Mouse (Mus musculus) forebrain, embryonic 11.5 days (tissue): ENCODE measurements at regions not wholly inside any gene's neighbourhood (a gene's known extent, or its start where the extent isn't known, plus 50 kb on each side); places are given as distances from the start of the nearest gene placed in this dataset.

Experiments
- ATAC-seq: fragments of 200-750 bp; cut with Nextera tagmentation; replicated peaks from 2 replicates; pipeline ENCODE4 v1.8.0; 2017; ENCODE audit warnings: moderate TSS enrichment; ENCODE audit not compliant: low FRiP score
- DNase-seq: peaks from one replicate; pipeline ENCODE4 v3.0.0-alpha.2; 2017; ENCODE audit warnings: low spot score
- H3K27ac ChIP-seq: fragments of 300-500 bp; sonication (generic); 2 replicates; pipeline ENCODE4 v1.5.1; 2014; ENCODE audit warnings: low read depth, low read length
- H3K27me3 ChIP-seq: fragments of 300-500 bp; sonication (generic); 2 replicates; pipeline ENCODE4 v1.6.1; 2014; ENCODE audit warnings: mild to moderate bottlenecking, low read length, mixed read lengths; ENCODE audit not compliant: control insufficient read depth, insufficient read depth
- H3K36me3 ChIP-seq: fragments of 300-500 bp; sonication (generic); 2 replicates; pipeline ENCODE4 v1.6.1; 2014; ENCODE audit warnings: mild to moderate bottlenecking, low read length, moderate library complexity, mixed read lengths; ENCODE audit not compliant: control insufficient read depth, insufficient read depth
- H3K4me1 ChIP-seq: fragments of 300-500 bp; sonication (generic); replicated peaks from 2 replicates; pipeline ENCODE4 v1.6.1; 2014; ENCODE audit warnings: low read length, mixed read lengths; ENCODE audit not compliant: control insufficient read depth, insufficient read depth
- H3K4me2 ChIP-seq: fragments of 300-500 bp; sonication (generic); 2 replicates; pipeline ENCODE4 v1.6.1; 2014; ENCODE audit warnings: low read depth, mild to moderate bottlenecking, low read length, moderate library complexity, mixed read lengths; ENCODE audit not compliant: severe bottlenecking
- H3K4me3 ChIP-seq: fragments of 300-500 bp; sonication (generic); 2 replicates; pipeline ENCODE4 v1.5.1; 2014; ENCODE audit warnings: low read depth, low read length
- H3K9ac ChIP-seq: fragments of 300-500 bp; sonication (generic); 2 replicates; pipeline ENCODE4 v1.6.1; 2014; ENCODE audit warnings: low read length
- H3K9me3 ChIP-seq: fragments of 300-500 bp; sonication (generic); 2 replicates; pipeline ENCODE4 v1.6.1; 2016; ENCODE audit warnings: low read length, mixed read lengths; ENCODE audit not compliant: control insufficient read depth
- WGBS: fragments of 180-500 bp; shearing (Covaris S2); extraction: QIAGEN DNeasy Blood & Tissue Kit; methylation state at CpG from one replicate; pipeline ENCODE4 v1.1.7; 2014; 5-methylcytosine and 5-hydroxymethylcytosine counted together

- H3K4me3 ChIP-seq = no peak overlapping the region
- no peak overlapping the region for H3K9ac ChIP-seq
- H3K27me3 ChIP-seq = no peaks in the 10 kb centered on the region
- H3K36me3 ChIP-seq = no peaks in the 10 kb centered on the region
- no peaks in the 10 kb centered on the region for H3K9me3 ChIP-seq
- DNase-seq (no peak), ATAC-seq (no peak)
- peaks cover 4% of the 10 kb centered on the region for H3K4me1 ChIP-seq
- H3K4me2 ChIP-seq = no peak overlapping the region
- H3K27ac ChIP-seq = no peak overlapping the region
Observed at GRCm38 (mm10) chr9:32018020-32018419, 97.9 kb upstream of the Arhgap32 start.

DNA sequence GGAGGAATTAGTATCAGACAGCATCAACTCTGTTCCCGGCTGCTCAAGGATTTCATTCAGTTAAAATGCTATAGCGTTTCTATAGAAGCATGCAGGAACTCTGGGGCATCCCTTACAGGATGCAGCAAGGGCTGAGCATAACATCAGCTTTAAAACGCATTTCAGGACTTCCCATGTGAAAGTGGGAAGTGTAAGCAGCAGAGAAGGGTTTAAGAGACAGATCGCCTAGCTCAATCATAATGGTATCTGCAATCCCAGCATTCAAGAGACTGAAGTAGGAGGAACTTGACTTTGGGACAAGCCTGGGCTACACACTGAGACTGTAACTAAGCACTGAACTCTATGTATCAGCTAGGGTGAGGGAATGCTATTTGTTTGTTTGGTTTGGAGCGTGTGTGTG, 96.2 kb upstream of the Arhgap32 start:
- H3K4me3 ChIP-seq = no peak overlapping the region
- WGBS = 84% methylated on average over 5 of the region's 5 CpGs

GRCm38 (mm10) chr9:32020942-32021731, 94.8 kb upstream of the Arhgap32 start:
- Histone ChIP-seq H3K27ac (no peak overlapping the region), H3K4me3 (no peak overlapping the region), H3K36me3 (no peaks in the 10 kb centered on the region), H3K4me2 (no peak overlapping the region), H3K9me3 (no peaks in the 10 kb centered on the region), H3K9ac (no peak overlapping the region), H3K27me3 (no peaks in the 10 kb centered on the region), H3K4me1 (peaks cover 4% of the 10 kb centered on the region)
- ATAC-seq (no peak), DNase-seq (no peak)
- 33% methylated on average over 13 of the region's 13 CpGs for WGBS

More for the DNA sequence above, 96.2 kb upstream of the Arhgap32 start:
- H3K4me1 ChIP-seq = peaks cover 4% of the 10 kb centered on the region
- no peak for DNase-seq
- H3K4me2 ChIP-seq = no peak overlapping the region
- H3K9ac ChIP-seq = no peak overlapping the region
- no peaks in the 10 kb centered on the region for H3K9me3 ChIP-seq
- no peak overlapping the region for H3K27ac ChIP-seq
- ATAC-seq = no peak
- H3K27me3 ChIP-seq = no peaks in the 10 kb centered on the region
- H3K36me3 ChIP-seq = no peaks in the 10 kb centered on the region

DNA sequence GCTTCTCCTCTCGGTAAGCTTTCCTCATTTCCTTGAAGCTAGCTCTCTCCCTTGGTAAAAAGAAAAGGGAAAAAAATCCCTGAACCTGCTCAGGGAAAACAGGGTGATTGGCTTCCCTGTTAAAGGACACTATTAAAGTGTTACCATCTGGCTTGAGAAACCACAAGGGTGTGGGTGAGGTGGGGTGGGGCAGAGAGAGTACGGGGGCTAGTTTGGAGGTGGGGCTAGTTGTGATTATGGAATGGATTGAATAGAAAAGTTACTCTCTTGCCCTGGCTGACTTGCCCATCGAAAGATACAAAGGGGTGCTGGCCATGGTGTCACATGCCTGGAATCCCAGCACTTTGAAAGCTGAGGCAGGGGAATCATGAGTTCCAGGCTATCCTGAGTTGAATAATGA, 94.2 kb upstream of the Arhgap32 start:
- H3K27ac ChIP-seq = no peak overlapping the region
- H3K4me2 ChIP-seq = no peak overlapping the region
- no peak overlapping the region for H3K9ac ChIP-seq
- ATAC-seq (no peak), DNase-seq (no peak)
- no peaks in the 10 kb centered on the region for H3K36me3 ChIP-seq
- WGBS = 47% methylated on average over 3 of the region's 3 CpGs
- no peaks in the 10 kb centered on the region for H3K9me3 ChIP-seq
- H3K4me3 ChIP-seq = no peak overlapping the region
- H3K4me1 ChIP-seq = peaks cover 4% of the 10 kb centered on the region
- H3K27me3 ChIP-seq = no peaks in the 10 kb centered on the region

DNA sequence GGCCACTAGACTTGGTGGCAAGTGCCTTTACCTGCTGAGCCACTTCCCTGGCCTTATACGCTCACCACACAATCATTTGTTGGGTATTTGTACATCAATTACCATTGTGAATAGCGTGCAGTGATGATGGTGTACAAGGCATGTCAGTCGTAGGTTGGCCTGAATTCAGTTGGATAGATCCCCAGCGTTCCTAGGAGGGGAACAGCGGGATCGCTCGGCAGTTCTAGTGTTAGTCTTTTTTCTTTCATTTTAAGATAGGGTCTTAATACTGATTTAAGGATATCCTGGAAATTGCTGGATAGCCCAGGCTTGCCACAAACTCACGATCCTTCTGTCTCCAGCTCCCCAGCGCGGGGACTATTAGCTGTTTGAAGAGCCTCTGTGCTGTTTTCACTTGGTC, 92.9 kb upstream of the Arhgap32 start:
- WGBS = 95% methylated on average over 10 of the region's 10 CpGs
- ATAC-seq = no peak
- no peak for DNase-seq

GRCm38 (mm10) chr9:32024767-32025166, 91.2 kb upstream of the Arhgap32 start:
- H3K27me3 ChIP-seq = no peaks in the 10 kb centered on the region
- WGBS = 64% methylated on average over 5 of the region's 5 CpGs
- H3K4me3 ChIP-seq = no peak overlapping the region
- no peaks in the 10 kb centered on the region for H3K36me3 ChIP-seq
- DNase-seq (no peak), ATAC-seq (no peak)
- no peak overlapping the region for H3K9ac ChIP-seq
- no peak overlapping the region for H3K4me2 ChIP-seq
- H3K4me1 ChIP-seq = peaks cover 4% of the 10 kb centered on the region
- no peak overlapping the region for H3K27ac ChIP-seq
- H3K9me3 ChIP-seq = no peaks in the 10 kb centered on the region

More for the DNA sequence above, 92.9 kb upstream of the Arhgap32 start:
- Histone ChIP-seq H3K9ac (no peak overlapping the region), H3K4me3 (no peak overlapping the region), H3K27ac (no peak overlapping the region), H3K27me3 (no peaks in the 10 kb centered on the region), H3K36me3 (no peaks in the 10 kb centered on the region), H3K9me3 (no peaks in the 10 kb centered on the region), H3K4me2 (no peak overlapping the region), H3K4me1 (peaks cover 4% of the 10 kb centered on the region)

DNA sequence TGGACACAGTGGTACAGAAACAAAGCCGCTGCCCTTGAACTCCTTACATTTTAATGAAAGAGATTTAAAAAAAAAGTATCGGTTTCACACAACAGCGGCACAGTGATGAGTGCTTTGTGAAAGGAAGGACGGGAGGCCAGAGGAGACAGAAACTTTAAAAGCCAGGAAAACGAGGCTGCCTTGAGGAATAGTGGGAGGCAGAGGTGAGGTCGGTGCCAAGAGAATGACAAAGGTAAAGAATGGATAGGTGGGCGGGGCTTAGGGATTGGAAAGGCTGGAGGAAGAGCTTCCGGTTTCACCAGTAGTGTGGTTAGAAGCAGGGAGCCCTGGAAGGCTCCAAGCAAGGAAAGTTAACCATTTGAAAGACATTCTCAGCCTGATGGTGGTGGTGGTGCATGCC, 88.0 kb upstream of the Arhgap32 start:
- peaks cover 3% of the 10 kb centered on the region; the same call in 1 of the 2 replicates for H3K4me1 ChIP-seq
- no peak overlapping the region for H3K27ac ChIP-seq
- no peaks in the 10 kb centered on the region for H3K36me3 ChIP-seq
- no peak overlapping the region for H3K4me2 ChIP-seq
- no peak overlapping the region for H3K4me3 ChIP-seq
- H3K9me3 ChIP-seq = no peaks in the 10 kb centered on the region
- 36% methylated on average over 8 of the region's 8 CpGs for WGBS
- H3K9ac ChIP-seq = no peak overlapping the region
- DNase-seq (no peak), ATAC-seq (no peak)
- no peaks in the 10 kb centered on the region for H3K27me3 ChIP-seq

DNA sequence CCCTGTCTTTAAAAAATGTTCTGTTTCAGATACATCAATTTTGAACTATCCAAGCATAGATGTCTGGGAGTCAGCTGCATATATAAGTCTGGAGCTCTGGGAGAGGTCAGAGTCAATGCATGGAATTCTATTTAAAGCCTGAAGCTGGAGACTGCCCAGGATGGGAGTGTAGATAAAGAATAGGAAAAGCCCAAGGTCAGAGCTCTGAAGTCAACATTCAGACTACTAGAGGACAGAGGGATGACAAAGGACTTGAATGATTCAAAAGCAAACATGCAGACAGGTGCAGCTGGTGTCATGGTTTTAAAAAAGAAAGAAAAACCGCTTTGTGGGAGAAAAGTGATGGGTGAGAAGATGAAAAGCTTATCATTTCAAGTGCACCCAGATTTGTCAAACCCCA, 86.9 kb upstream of the Arhgap32 start:
- DNase-seq = no peak
- WGBS = 80% methylated on average over 1 of the region's 1 CpGs
- Histone ChIP-seq H3K36me3 (no peaks in the 10 kb centered on the region), H3K27me3 (no peaks in the 10 kb centered on the region), H3K9me3 (no peaks in the 10 kb centered on the region), H3K9ac (no peak overlapping the region), H3K4me2 (no peak overlapping the region), H3K4me1 (peaks cover 5% of the 10 kb centered on the region; the same call in 1 of the 2 replicates), H3K4me3 (no peak overlapping the region), H3K27ac (no peak overlapping the region)
- no peak for ATAC-seq

DNA sequence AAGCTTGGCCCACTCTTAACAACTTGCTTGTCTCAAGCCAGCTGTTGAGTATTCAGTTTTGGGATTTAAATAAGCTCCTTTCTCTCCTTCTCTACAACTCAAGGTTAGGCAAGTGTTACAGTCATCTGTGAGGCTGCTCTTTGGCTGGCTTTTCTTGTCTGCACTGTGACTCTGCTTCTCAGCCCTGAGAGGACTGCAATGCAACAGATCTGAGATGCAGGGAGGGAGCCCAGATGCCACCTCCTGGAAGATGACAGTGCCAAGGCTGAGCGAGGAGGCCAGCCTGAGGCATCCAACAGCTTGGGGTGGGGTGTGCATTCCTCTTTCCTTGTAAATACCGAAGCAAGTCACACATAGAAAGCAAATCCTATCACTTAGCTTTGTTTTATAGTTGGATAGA, 86.2 kb upstream of the Arhgap32 start:
- no peaks in the 10 kb centered on the region for H3K36me3 ChIP-seq
- no peak for DNase-seq
- ATAC-seq = no peak
- no peak overlapping the region for H3K4me3 ChIP-seq
- no peaks in the 10 kb centered on the region for H3K27me3 ChIP-seq
- no peak overlapping the region for H3K4me2 ChIP-seq
- no peak overlapping the region for H3K27ac ChIP-seq
- peaks cover 8% of the 10 kb centered on the region; the same call in 1 of the 2 replicates for H3K4me1 ChIP-seq
- WGBS = 77% methylated on average over 2 of the region's 2 CpGs
- H3K9me3 ChIP-seq = no peaks in the 10 kb centered on the region
- no peak overlapping the region for H3K9ac ChIP-seq
